Mouse (Mus musculus) CH12.LX (cell line): Measurements from ENCODE around the gene Rps27a. TPM values are rescaled to one million over a fixed set of nuclear protein-coding genes. Genes with fewer than 3 reads are reported as not detected.

ENCODE experiments used
- DNase-seq: peaks from one replicate; pipeline ENCODE4 v3.0.0-alpha.2; 2013; ENCODE audit errors: extremely low read depth
- H3K27ac ChIP-seq: 2 replicates; pipeline ENCODE4 v1.5.1; 2012; ENCODE audit warnings: low read depth, mild to moderate bottlenecking, control low read depth, moderate library complexity; ENCODE audit not compliant: insufficient read depth
- H3K27me3 ChIP-seq: replicated peaks from 2 replicates; pipeline ENCODE3; 2012; ENCODE audit warnings: inconsistent platforms
- H3K36me3 ChIP-seq, 2 experiments: replicated peaks in 1 of 2; 2 replicates each; pipeline versions ENCODE3 to v1.6.1; 2012; ENCODE audit warnings: inconsistent platforms in 1 of 2, low read length in 1 of 2, mild to moderate bottlenecking in 1 of 2, mixed read lengths in 1 of 2, moderate library complexity in 1 of 2; ENCODE audit not compliant: control insufficient read depth in 1 of 2, insufficient read depth in 1 of 2
- H3K4me1 ChIP-seq, 2 experiments: 2 replicates each; pipeline ENCODE4 v1.6.1; 2012; ENCODE audit warnings: inconsistent platforms in 1 of 2, moderate library complexity in 1 of 2; ENCODE audit not compliant: insufficient read depth in 2 of 2, control insufficient read depth in 1 of 2
- H3K4me2 ChIP-seq: 2 replicates; pipeline ENCODE4 v1.6.1; 2012; ENCODE audit warnings: low read depth, mild to moderate bottlenecking, control low read depth; ENCODE audit not compliant: poor library complexity, insufficient read depth, severe bottlenecking
- H3K4me3 ChIP-seq, 3 experiments: fragments of 150-350 bp in 1 of 3; sonication (generic) in 1 of 3; replicated peaks in 1 of 3; 2 replicates each; pipeline versions ENCODE3 to v1.5.1; 2011 to 2012; ENCODE audit warnings: low read depth in 2 of 3, low read length in 2 of 3, mild to moderate bottlenecking in 2 of 3, moderate library complexity in 2 of 3, control low read depth in 1 of 3, improper control_type of control experiment in 1 of 3, inconsistent platforms in 1 of 3, mixed read lengths in 1 of 3; ENCODE audit not compliant: poor library complexity in 1 of 3
- H3K79me2 ChIP-seq: replicated peaks from 2 replicates; pipeline ENCODE4 v1.6.1; 2012; ENCODE audit warnings: mild to moderate bottlenecking, moderate library complexity; ENCODE audit not compliant: control insufficient read depth, poor library complexity, insufficient read depth, severe bottlenecking; ENCODE audit errors: extremely low read depth
- H3K9ac ChIP-seq: 2 replicates; pipeline ENCODE4 v1.6.1; 2012; ENCODE audit warnings: low read depth, mild to moderate bottlenecking, control low read depth, moderate library complexity; ENCODE audit not compliant: insufficient read depth
- H3K9me3 ChIP-seq: replicated peaks from 2 replicates; pipeline ENCODE3; 2012; ENCODE audit warnings: low read length, inconsistent platforms, mixed read lengths
- BHLHE40 ChIP-seq: IDR thresholded peaks from 2 replicates; pipeline ENCODE4 v1.6.1; 2011; ENCODE audit warnings: mild to moderate bottlenecking, low read depth, low read length, improper control_type of control experiment
- CHD1 ChIP-seq: IDR thresholded peaks from 2 replicates; pipeline ENCODE4 v1.6.1; 2012; ENCODE audit warnings: low read depth, low read length, improper control_type of control experiment, inconsistent platforms
- CTCF ChIP-seq, 2 experiments: IDR thresholded peaks in 1 of 2; conservative IDR thresholded peaks in 1 of 2; 2 replicates each; pipeline ENCODE4 v1.5.1; 2011 to 2012; ENCODE audit warnings: low read depth in 2 of 2, low read length in 2 of 2, improper control_type of control experiment in 1 of 2, inconsistent platforms in 1 of 2, mild to moderate bottlenecking in 1 of 2, moderate library complexity in 1 of 2
- ELF1 ChIP-seq: IDR thresholded peaks from 2 replicates; pipeline ENCODE4 v1.6.1; 2014; ENCODE audit warnings: low read depth, mild to moderate bottlenecking, inconsistent platforms, low read length, improper control_type of control experiment
- EP300 ChIP-seq: IDR thresholded peaks from 2 replicates; pipeline ENCODE4 v1.6.1; 2011; ENCODE audit warnings: low read length, improper control_type of control experiment
- GABPA ChIP-seq: IDR thresholded peaks from 2 replicates; pipeline ENCODE4 v1.6.1; 2012; ENCODE audit warnings: low read depth, low read length, improper control_type of control experiment, inconsistent platforms; ENCODE audit not compliant: insufficient replicate concordance
- IRF4 ChIP-seq: IDR thresholded peaks from 2 replicates; pipeline ENCODE4 v1.6.1; 2014; ENCODE audit warnings: low read depth, mild to moderate bottlenecking, inconsistent platforms, low read length, improper control_type of control experiment
- KAT2A ChIP-seq: IDR thresholded peaks from 2 replicates; pipeline ENCODE4 v1.6.1; 2012; ENCODE audit warnings: low read length, improper control_type of control experiment, inconsistent platforms; ENCODE audit not compliant: insufficient replicate concordance
- MAFK ChIP-seq: IDR thresholded peaks from 2 replicates; pipeline ENCODE4 v1.6.1; 2011; ENCODE audit warnings: low read length, improper control_type of control experiment; ENCODE audit not compliant: insufficient replicate concordance
- MAX ChIP-seq: IDR thresholded peaks from 2 replicates; pipeline ENCODE4 v1.6.1; 2011; ENCODE audit warnings: low read length, improper control_type of control experiment
- MAZ ChIP-seq: IDR thresholded peaks from 2 replicates; pipeline ENCODE4 v1.6.1; 2012; ENCODE audit warnings: low read depth, mild to moderate bottlenecking, inconsistent platforms, low read length, improper control_type of control experiment, moderate library complexity
- POLR2A ChIP-seq: IDR thresholded peaks from 2 replicates; pipeline ENCODE4 v1.6.1; 2011; ENCODE audit warnings: low read depth, mild to moderate bottlenecking, improper control_type of control experiment, low read length
- RAD21 ChIP-seq: IDR thresholded peaks from 2 replicates; pipeline ENCODE4 v1.6.1; 2011; ENCODE audit warnings: low read depth, mild to moderate bottlenecking, low read length, improper control_type of control experiment, moderate library complexity
- RCOR1 ChIP-seq: conservative IDR thresholded peaks from 2 replicates; pipeline ENCODE4 v1.6.1; 2012; ENCODE audit warnings: low read depth, mild to moderate bottlenecking, inconsistent platforms, low read length, improper control_type of control experiment
- SMC3 ChIP-seq: IDR thresholded peaks from 2 replicates; pipeline ENCODE4 v1.6.1; 2011; ENCODE audit warnings: low read depth, low read length, improper control_type of control experiment
- TCF12 ChIP-seq: IDR thresholded peaks from 2 replicates; pipeline ENCODE4 v1.6.1; 2014; ENCODE audit warnings: low read depth, mild to moderate bottlenecking, inconsistent platforms, low read length, improper control_type of control experiment
- UBTF ChIP-seq: IDR thresholded peaks from 2 replicates; pipeline ENCODE4 v1.6.1; 2012; ENCODE audit warnings: low read depth, mild to moderate bottlenecking, inconsistent platforms, low read length, improper control_type of control experiment, moderate library complexity
- USF2 ChIP-seq: conservative IDR thresholded peaks from 2 replicates; pipeline ENCODE4 v1.6.1; 2011; ENCODE audit warnings: low read depth, low read length, improper control_type of control experiment
- ZKSCAN1 ChIP-seq: IDR thresholded peaks from 2 replicates; pipeline ENCODE4 v1.6.1; 2012; ENCODE audit warnings: low read depth, inconsistent platforms, low read length, improper control_type of control experiment, borderline replicate concordance
- ZMIZ1 ChIP-seq: IDR thresholded peaks from 2 replicates; pipeline ENCODE4 v1.6.1; 2012; ENCODE audit warnings: low read depth, mild to moderate bottlenecking, inconsistent platforms, low read length, improper control_type of control experiment
- ZNF384 ChIP-seq: IDR thresholded peaks from 2 replicates; pipeline ENCODE4 v1.6.1; 2012; ENCODE audit warnings: low read depth, low read length, improper control_type of control experiment, inconsistent platforms
- dilution Hi-C: fragments of 300-500 bp; cut with MboI; formaldehyde crosslinking; loops from 2 replicates; pipeline ENCODE4 v1.14.3; 2020; ENCODE audit warnings: low sequenced_read_pairs; ENCODE audit not compliant: extremely low pct_unique_long_range_greater_than_20kb, extremely low pct_ligation_motif_present
- in situ Hi-C: fragments of 300-500 bp; cut with MboI; formaldehyde crosslinking; loops from 3 replicates; pipeline ENCODE4 v1.14.3; 2019; ENCODE audit warnings: low sequenced_read_pairs, low pct_ligation_motif_present, low pct_unique_long_range_greater_than_20kb, mixed read lengths
- polyA plus RNA-seq: library from polyadenylated mRNA; unstranded; fragments of >175 nt; gene quantifications from 2 replicates; pipeline ENCODE4 v1.2.1, GENCODE M21; 2012; ENCODE audit warnings: low read depth; ENCODE audit not compliant: insufficient read length
- total RNA-seq, 2 experiments: library from RNA; depleted of rRNA; stranded (reverse); fragments of 300-350 nt in 1 of 2; fragments of >200 nt in 1 of 2; gene quantifications; 2 replicates each; pipeline ENCODE4 v1.2.3; 2012 to 2014

The Rps27a gene
- total and polyA plus RNA-seq, 3 experiments: 2,619 to 3,767 (median 2,733) TPM

GRCm38 (mm10) chr11:29579610-29580009 is 31.7 kb upstream of the Rps27a start (continued):
- TF ChIP-seq MAZ: no peak
- TF ChIP-seq CTCF (conservative IDR thresholded peaks at IDR 0.05 in 1 of 2, IDR thresholded peaks at IDR 0.05 in 1 of 2; ENCODE audit: low read depth in 2 of 2, low read length in 2 of 2): peak in 1 of 2 experiments; percentile 81; a peak in 3 of 4 replicates
- TF ChIP-seq USF2: no peak
- TF ChIP-seq GABPA: no peak
- TF ChIP-seq UBTF: no peak
- TF ChIP-seq RAD21: peak; percentile 78
- TF ChIP-seq MAX: no peak
- TF ChIP-seq EP300: no peak
- no peak for TF ChIP-seq ZMIZ1
- TF ChIP-seq TCF12: no peak
- no peak for TF ChIP-seq BHLHE40
- TF ChIP-seq KAT2A: no peak
- TF ChIP-seq MAFK: no peak
- TF ChIP-seq ZNF384: no peak
- TF ChIP-seq ELF1: no peak
- peak; percentile 77 for TF ChIP-seq SMC3
- no peak for TF ChIP-seq RCOR1
- no peak for TF ChIP-seq CHD1
- TF ChIP-seq IRF4: no peak

DNA sequence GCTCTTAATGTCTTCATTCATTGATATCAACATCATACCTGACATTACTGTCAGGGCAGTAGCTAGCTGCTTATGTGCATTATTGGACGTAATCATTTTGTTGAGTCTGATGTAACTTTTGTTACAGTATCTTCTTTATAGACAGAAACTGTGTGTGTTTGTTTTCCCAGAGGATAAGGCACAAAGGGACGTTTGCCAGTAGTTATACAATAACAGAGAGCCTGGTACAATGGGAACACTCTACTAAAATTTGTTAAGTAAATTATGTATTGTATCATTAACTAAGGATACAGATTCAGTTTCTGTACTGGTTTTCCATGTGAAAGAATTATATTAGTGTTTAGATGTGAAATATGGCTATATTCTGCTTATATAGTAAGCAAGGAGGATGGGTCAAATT is 24.7 kb upstream of the Rps27a start:
- Histone ChIP-seq H3K9ac (no peak overlapping the region), H3K4me3 (no peak overlapping the region)

More for the DNA sequence above, 24.7 kb upstream of the Rps27a start:
- Histone ChIP-seq H3K27me3 (no peaks in the 10 kb centered on the region), H3K36me3 (peaks cover 0 to 32% of the 10 kb centered on the region in 2 experiments), H3K9me3 (no peaks in the 10 kb centered on the region)
- in situ Hi-C loops: loop anchor here (10.0 kb wide), 1 partner anchor 52 kb away; no protein-coding TSS in a partner anchor
- TF ChIP-seq EP300 (no peak), POLR2A (no peak), ZKSCAN1 (no peak)
- TF ChIP-seq, all 38 proteins: peak for 0
- no peak overlapping the region for H3K27ac ChIP-seq
- no peaks in the 10 kb centered on the region; the same call in 1 of the 2 replicates for H3K79me2 ChIP-seq
- no peak overlapping the region for H3K4me2 ChIP-seq
- peaks cover 0 to 4% of the 10 kb centered on the region in 2 experiments; a peak in 1 of 4 replicates for H3K4me1 ChIP-seq
- dilution Hi-C loops: no loop called here
- no peak for DNase-seq
